Mouse (Mus musculus) heart, embryonic 13.5 days (tissue): ENCODE results near the gene Anxa3. TPM values are rescaled to one million over a fixed set of nuclear protein-coding genes. Genes with fewer than 3 reads are reported as not detected.

Experiments
- ATAC-seq: fragments of 200-750 bp; cut with Nextera tagmentation; 2 replicates; pipeline ENCODE4 v1.8.0; 2017; ENCODE audit warnings: moderate TSS enrichment; ENCODE audit not compliant: insufficient number of reproducible peaks, low FRiP score, low TSS enrichment; ENCODE audit errors: extremely low read depth
- H3K27ac ChIP-seq: fragments of 300-500 bp; sonication (generic); replicated peaks from 2 replicates; pipeline ENCODE4 v1.5.1; 2015; ENCODE audit warnings: moderate library complexity, mild to moderate bottlenecking, inconsistent platforms
- H3K27me3 ChIP-seq: fragments of 300-500 bp; sonication (generic); replicated peaks from 2 replicates; pipeline ENCODE4 v1.6.1; 2015; ENCODE audit warnings: mild to moderate bottlenecking, inconsistent platforms
- H3K36me3 ChIP-seq: fragments of 300-500 bp; sonication (generic); 2 replicates; pipeline ENCODE4 v1.6.1; 2015; ENCODE audit warnings: mild to moderate bottlenecking, inconsistent platforms
- H3K4me1 ChIP-seq: fragments of 300-500 bp; sonication (generic); 2 replicates; pipeline ENCODE4 v1.6.1; 2015; ENCODE audit warnings: inconsistent platforms
- H3K4me2 ChIP-seq: fragments of 300-500 bp; sonication (generic); 2 replicates; pipeline ENCODE4 v1.6.1; 2015; ENCODE audit warnings: inconsistent platforms, mild to moderate bottlenecking, moderate library complexity
- H3K4me3 ChIP-seq: fragments of 300-500 bp; sonication (generic); 2 replicates; pipeline ENCODE4 v1.5.1; 2015; ENCODE audit warnings: moderate library complexity, mild to moderate bottlenecking, inconsistent platforms
- H3K9ac ChIP-seq: fragments of 300-500 bp; sonication (generic); 2 replicates; pipeline ENCODE4 v1.6.1; 2015; ENCODE audit warnings: inconsistent platforms, mild to moderate bottlenecking, moderate library complexity
- H3K9me3 ChIP-seq: fragments of 300-500 bp; sonication (generic); 2 replicates; pipeline ENCODE4 v1.6.1; 2016; ENCODE audit warnings: inconsistent platforms
- WGBS: fragments of 180-500 bp; shearing (Covaris S2); methylation state at CpG from one replicate; pipeline ENCODE4 v1.1.7; 2015; ENCODE audit warnings: mixed read lengths; 5-methylcytosine and 5-hydroxymethylcytosine counted together
- polyA plus RNA-seq: library from polyadenylated mRNA; unstranded; fragments of >200 nt; fragmentation: Nextera tagmentation; extraction: Ambion mirVana; gene quantifications from 2 replicates; pipeline ENCODE4 v1.2.1, GENCODE M21; 2015

Anxa3 gene
- polyA plus RNA-seq, 1 experiment from 2014 or later, result 52.4 TPM

GRCm38 (mm10) chr5:96848386-96848785 lies 55.2 kb downstream of the Anxa3 start:
- Histone ChIP-seq H3K4me3 (no peak overlapping the region), H3K27ac (no peak overlapping the region), H3K9me3 (no peaks in the 10 kb centered on the region), H3K4me1 (peaks cover 16% of the 10 kb centered on the region), H3K27me3 (no peaks in the 10 kb centered on the region), H3K36me3 (peaks cover 15% of the 10 kb centered on the region), H3K4me2 (no peak overlapping the region), H3K9ac (no peak overlapping the region)
- 16% methylated on average over 3 of the region's 3 CpGs for WGBS
- no peak for ATAC-seq

DNA sequence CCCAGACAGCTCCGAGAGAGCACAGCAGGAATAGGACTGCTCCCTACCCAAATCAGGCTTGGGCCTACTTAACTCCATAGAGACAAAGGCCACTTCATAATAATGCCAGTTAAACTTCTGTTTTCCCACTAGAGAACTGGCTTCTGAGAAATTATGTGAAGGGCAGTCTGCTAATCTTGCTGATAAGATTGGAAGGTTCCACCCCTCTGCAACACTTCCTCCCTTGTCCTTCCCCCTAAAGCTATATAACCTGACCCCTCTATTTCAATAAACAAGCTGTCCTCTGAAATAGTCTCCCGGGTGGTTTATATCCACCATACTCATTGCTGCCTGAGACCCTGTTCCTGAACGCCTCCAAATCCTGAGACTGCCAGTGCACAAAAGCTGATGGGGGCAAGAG lies 56.1 kb downstream of the Anxa3 start:
- H3K9ac ChIP-seq, result no peak overlapping the region
- 57% methylated on average over 3 of the region's 3 CpGs for WGBS
- H3K9me3 ChIP-seq, result no peaks in the 10 kb centered on the region
- H3K4me3 ChIP-seq, result no peak overlapping the region
- no peak for ATAC-seq
- H3K27me3 ChIP-seq, result no peaks in the 10 kb centered on the region
- peaks cover 13% of the 10 kb centered on the region for H3K36me3 ChIP-seq
- peaks cover 16% of the 10 kb centered on the region for H3K4me1 ChIP-seq
- no peak overlapping the region for H3K4me2 ChIP-seq
- H3K27ac ChIP-seq, result no peak overlapping the region

DNA sequence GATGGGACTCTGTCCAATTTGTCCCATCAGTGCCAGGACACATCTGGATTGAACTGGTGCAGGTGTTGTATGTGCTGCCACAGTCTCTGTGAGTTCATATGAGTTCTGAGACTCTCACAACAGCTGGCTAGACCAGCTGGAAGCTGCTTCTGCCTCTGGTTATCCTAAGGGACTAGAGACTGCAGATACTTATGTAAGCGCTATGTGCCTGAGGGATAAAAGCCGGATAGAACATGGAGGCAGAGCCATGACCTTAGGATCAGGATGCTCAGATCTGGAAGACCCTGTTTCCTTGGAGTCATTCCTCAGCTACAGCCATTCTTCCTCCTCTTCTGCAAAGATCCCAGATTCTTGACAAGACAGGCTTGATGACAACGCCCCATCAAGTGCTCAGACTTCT lies 60.3 kb downstream of the Anxa3 start:
- Histone ChIP-seq H3K27ac (no peak overlapping the region), H3K4me3 (no peak overlapping the region), H3K9me3 (no peaks in the 10 kb centered on the region), H3K4me1 (peaks cover 10% of the 10 kb centered on the region), H3K36me3 (no peaks in the 10 kb centered on the region), H3K4me2 (no peak overlapping the region), H3K9ac (no peak overlapping the region), H3K27me3 (no peaks in the 10 kb centered on the region; the same call in 1 of the 2 replicates)
- WGBS, result 81% methylated on average over 3 of the region's 3 CpGs
- no peak for ATAC-seq

GRCm38 (mm10) chr5:96854350-96854749 lies 61.2 kb downstream of the Anxa3 start:
- peaks cover 1% of the 10 kb centered on the region; the same call in 1 of the 2 replicates for H3K4me1 ChIP-seq
- H3K9me3 ChIP-seq, result no peaks in the 10 kb centered on the region
- no peak overlapping the region for H3K4me3 ChIP-seq
- H3K36me3 ChIP-seq, result no peaks in the 10 kb centered on the region
- no peak overlapping the region for H3K4me2 ChIP-seq
- no peaks in the 10 kb centered on the region; the same call in 1 of the 2 replicates for H3K27me3 ChIP-seq
- H3K9ac ChIP-seq, result no peak overlapping the region
- ATAC-seq, result no peak
- no peak overlapping the region for H3K27ac ChIP-seq
- WGBS, result 64% methylated on average over 3 of the region's 3 CpGs

GRCm38 (mm10) chr5:96859938-96860337 lies 66.8 kb downstream of the Anxa3 start:
- Histone ChIP-seq H3K4me2 (no peak overlapping the region), H3K27ac (no peak overlapping the region), H3K27me3 (no peaks in the 10 kb centered on the region; the same call in 1 of the 2 replicates), H3K4me3 (no peak overlapping the region), H3K9me3 (no peaks in the 10 kb centered on the region), H3K36me3 (no peaks in the 10 kb centered on the region), H3K9ac (no peak overlapping the region), H3K4me1 (0 out of 2 replicates have a peak, but pooled peaks cover 3% of the 10 kb centered on the region)
- WGBS, result 67% methylated on average over 1 of the region's 1 CpGs
- ATAC-seq, result no peak

- Histone ChIP-seq H3K4me2 (no peak overlapping the region), H3K27ac (no peak overlapping the region), H3K9ac (no peak overlapping the region), H3K36me3 (no peaks in the 10 kb centered on the region), H3K27me3 (peaks cover under 1% of the 10 kb centered on the region; the same call in 1 of the 2 replicates), H3K9me3 (no peaks in the 10 kb centered on the region), H3K4me3 (no peak overlapping the region), H3K4me1 (no peaks in the 10 kb centered on the region)
- ATAC-seq, result no peak
- WGBS, result 67% methylated on average over 4 of the region's 4 CpGs
Observed at GRCm38 (mm10) chr5:96867171-96867570, 74.0 kb downstream of the Anxa3 start.

DNA sequence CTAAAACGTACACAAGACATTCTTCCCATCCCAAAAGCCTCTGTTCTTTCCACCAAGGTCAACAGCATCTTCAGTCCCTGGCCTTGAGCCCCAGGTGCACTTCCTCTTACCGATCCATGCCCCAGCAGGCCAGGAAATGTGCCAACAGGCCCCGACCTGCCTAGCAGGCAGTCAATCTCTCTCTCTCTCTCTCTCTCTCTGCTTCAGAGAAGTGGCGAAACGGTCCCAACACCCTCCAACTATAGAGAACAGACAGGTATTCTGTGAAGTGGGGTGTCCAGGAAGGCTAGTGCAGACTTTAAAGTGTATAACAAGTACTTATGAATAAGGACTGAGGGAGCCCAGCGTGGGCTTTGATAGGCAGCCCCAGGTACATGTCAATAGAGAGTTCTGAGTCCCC lies 75.8 kb downstream of the Anxa3 start:
- no peak for ATAC-seq
- 70% methylated on average over 6 of the region's 6 CpGs for whole genome bisulfite sequencing
- Histone ChIP-seq H3K27me3 (peaks cover 6% of the 10 kb centered on the region; the same call in 1 of the 2 replicates), H3K4me2 (no peak overlapping the region), H3K36me3 (no peaks in the 10 kb centered on the region), H3K9ac (no peak overlapping the region), H3K4me3 (no peak overlapping the region), H3K27ac (no peak overlapping the region), H3K9me3 (no peaks in the 10 kb centered on the region), H3K4me1 (no peaks in the 10 kb centered on the region)

DNA sequence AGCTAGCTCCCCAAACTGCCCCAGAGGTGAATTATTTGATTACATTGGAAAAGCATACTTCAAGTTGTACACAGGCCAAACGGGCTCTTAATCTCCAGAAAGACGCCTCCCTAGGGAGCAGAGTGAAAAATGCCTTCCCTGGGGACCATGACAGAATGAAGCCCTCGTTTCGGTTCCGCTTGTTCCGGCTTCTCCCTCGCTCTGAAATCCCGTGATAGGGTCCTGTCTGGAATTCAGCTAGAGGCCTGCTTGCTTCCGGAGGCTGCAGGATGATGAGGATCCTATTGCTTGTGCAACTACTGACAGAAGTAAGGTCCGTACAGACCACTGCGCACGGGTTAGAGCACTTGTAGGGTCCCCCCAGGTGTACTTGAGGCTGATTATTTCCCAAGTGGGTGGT lies 77.9 kb downstream of the Anxa3 start:
- no peak overlapping the region for H3K27ac ChIP-seq
- no peaks in the 10 kb centered on the region for H3K36me3 ChIP-seq
- H3K4me3 ChIP-seq, result no peak overlapping the region
- ATAC-seq, result no peak
- no peak overlapping the region for H3K4me2 ChIP-seq
- no peaks in the 10 kb centered on the region for H3K4me1 ChIP-seq
- H3K27me3 ChIP-seq, result peaks cover 6% of the 10 kb centered on the region; the same call in 1 of the 2 replicates
- 76% methylated on average over 12 of the region's 12 CpGs for WGBS
- no peaks in the 10 kb centered on the region for H3K9me3 ChIP-seq
- H3K9ac ChIP-seq, result no peak overlapping the region

- WGBS, result 88% methylated on average over 1 of the region's 1 CpGs
Observed at GRCm38 (mm10) chr5:96878178-96878577, 85.0 kb downstream of the Anxa3 start.

DNA sequence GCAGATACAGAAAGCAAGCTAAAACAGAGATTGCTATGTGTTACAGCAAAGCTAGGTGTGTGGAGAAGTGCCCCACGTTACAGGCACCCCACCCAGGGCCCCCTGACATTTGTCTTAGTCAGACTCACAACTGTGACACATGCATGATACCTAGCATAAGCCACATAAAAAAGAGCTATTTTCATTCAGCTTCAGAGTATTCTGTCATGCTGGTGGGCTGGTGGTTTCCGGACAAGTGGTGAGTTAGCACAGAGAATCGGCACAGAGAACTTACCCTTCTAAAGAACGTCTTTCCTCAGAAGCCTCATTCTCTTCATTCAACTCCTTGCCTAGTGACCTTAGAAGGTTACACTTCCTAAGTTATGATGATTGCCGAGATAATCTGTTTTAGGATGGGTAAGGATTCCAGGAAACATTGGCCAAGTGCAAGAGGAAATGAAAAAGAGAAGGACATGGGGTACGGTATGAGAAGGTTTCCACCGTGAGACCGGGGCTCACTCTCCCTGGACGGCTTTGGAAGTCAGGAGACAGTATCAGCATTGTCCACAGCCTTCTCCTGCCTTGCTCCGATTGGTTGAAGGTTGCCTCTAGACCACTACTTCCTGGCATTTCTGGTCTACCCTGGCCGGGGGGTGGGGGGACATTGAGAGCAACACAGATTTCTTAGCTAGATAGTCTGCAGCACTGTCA lies 85.9 kb downstream of the Anxa3 start:
- whole genome bisulfite sequencing, result 87% methylated on average over 11 of the region's 11 CpGs
- H3K4me3 ChIP-seq, result no peak overlapping the region

More at GRCm38 (mm10) chr5:96878178-96878577, 85.0 kb downstream of the Anxa3 start:
- H3K4me1 ChIP-seq, result 0 out of 2 replicates have a peak, but pooled peaks cover 4% of the 10 kb centered on the region
- no peak for ATAC-seq
- H3K4me3 ChIP-seq, result no peak overlapping the region
- H3K4me2 ChIP-seq, result no peak overlapping the region
- no peak overlapping the region for H3K27ac ChIP-seq
- H3K27me3 ChIP-seq, result no peaks in the 10 kb centered on the region
- no peak overlapping the region for H3K9ac ChIP-seq
- no peaks in the 10 kb centered on the region for H3K36me3 ChIP-seq
- H3K9me3 ChIP-seq, result peaks cover 6% of the 10 kb centered on the region; the same call in 1 of the 2 replicates

DNA sequence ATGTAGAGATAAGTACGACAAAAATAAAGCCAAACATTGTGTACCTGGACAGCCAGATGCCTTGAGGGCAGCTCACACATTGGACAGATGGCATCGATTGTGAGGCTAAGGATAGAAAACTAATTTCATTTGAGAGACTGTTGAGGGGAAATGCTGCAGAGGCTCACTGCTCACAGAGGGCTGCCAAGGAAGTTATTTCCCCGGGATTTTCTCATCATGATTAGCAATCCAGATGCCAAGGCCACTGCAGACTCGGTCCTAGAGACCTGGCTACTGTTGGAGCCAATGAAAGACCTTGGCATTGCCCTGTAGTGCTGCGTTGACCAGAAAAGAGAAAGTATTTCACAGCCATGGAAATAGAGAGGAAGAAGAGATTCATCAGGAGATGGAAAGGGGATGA lies 87.1 kb downstream of the Anxa3 start:
- Histone ChIP-seq H3K4me3 (no peak overlapping the region), H3K36me3 (no peaks in the 10 kb centered on the region), H3K9ac (no peak overlapping the region), H3K27me3 (no peaks in the 10 kb centered on the region), H3K27ac (no peak overlapping the region), H3K9me3 (peaks cover 6% of the 10 kb centered on the region; the same call in 1 of the 2 replicates), H3K4me2 (no peak overlapping the region), H3K4me1 (0 out of 2 replicates have a peak, but pooled peaks cover 4% of the 10 kb centered on the region)
- no peak for ATAC-seq
- 72% methylated on average over 5 of the region's 5 CpGs for WGBS

More for the DNA sequence above, 85.9 kb downstream of the Anxa3 start:
- no peak for ATAC-seq
- H3K36me3 ChIP-seq, result no peaks in the 10 kb centered on the region
- H3K27me3 ChIP-seq, result no peaks in the 10 kb centered on the region
- H3K9me3 ChIP-seq, result peaks cover 6% of the 10 kb centered on the region; the same call in 1 of the 2 replicates
- H3K4me2 ChIP-seq, result no peak overlapping the region
- no peak overlapping the region for H3K27ac ChIP-seq
- H3K4me1 ChIP-seq, result 0 out of 2 replicates have a peak, but pooled peaks cover 4% of the 10 kb centered on the region
- no peak overlapping the region for H3K9ac ChIP-seq

GRCm38 (mm10) chr5:96881118-96881517 lies 88.0 kb downstream of the Anxa3 start:
- ATAC-seq, result no peak
- Histone ChIP-seq H3K27ac (no peak overlapping the region), H3K4me3 (no peak overlapping the region), H3K4me1 (0 out of 2 replicates have a peak, but pooled peaks cover 4% of the 10 kb centered on the region), H3K36me3 (no peaks in the 10 kb centered on the region), H3K27me3 (no peaks in the 10 kb centered on the region), H3K9ac (no peak overlapping the region), H3K4me2 (no peak overlapping the region), H3K9me3 (peaks cover 6% of the 10 kb centered on the region; the same call in 1 of the 2 replicates)
- whole genome bisulfite sequencing, result 57% methylated on average over 3 of the region's 3 CpGs
